Mouse (Mus musculus) neutrophil, adult 59 days (primary cell): ENCODE results near the gene Vmn2r9. TPM values are rescaled to one million over a fixed set of nuclear protein-coding genes. Genes with fewer than 3 reads are reported as not detected.

ENCODE experiments used
- total RNA-seq, 2 experiments: library from RNA; stranded (reverse); gene quantifications; 1 replicate in 1 of 2; 2 replicates in 1 of 2; pipeline ENCODE4 v1.2.4; 2023

The Vmn2r9 gene
- not detected for total RNA-seq

DNA sequence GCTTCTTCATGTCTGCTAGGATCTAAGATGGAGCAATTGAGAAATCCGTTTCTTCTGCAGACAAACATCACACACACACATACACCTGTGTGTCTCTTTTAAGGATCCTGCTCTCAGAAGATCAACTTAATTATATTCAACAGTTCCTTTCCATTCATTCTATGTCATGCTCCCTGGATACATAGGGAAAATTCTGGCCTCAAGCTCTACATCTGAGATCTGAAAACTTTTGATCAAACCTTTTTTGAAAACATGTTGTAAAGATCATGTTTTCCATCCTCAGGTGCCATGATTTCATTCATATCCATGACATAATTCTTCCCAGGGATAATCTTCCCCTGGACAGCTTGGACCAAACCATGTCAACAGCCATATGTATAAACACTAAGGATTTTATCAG, at the start of gene Vmn2r9:
Vmn2r9 (minus strand) TSS at position 101 of the 400 bp plus-strand sequence.

DNA sequence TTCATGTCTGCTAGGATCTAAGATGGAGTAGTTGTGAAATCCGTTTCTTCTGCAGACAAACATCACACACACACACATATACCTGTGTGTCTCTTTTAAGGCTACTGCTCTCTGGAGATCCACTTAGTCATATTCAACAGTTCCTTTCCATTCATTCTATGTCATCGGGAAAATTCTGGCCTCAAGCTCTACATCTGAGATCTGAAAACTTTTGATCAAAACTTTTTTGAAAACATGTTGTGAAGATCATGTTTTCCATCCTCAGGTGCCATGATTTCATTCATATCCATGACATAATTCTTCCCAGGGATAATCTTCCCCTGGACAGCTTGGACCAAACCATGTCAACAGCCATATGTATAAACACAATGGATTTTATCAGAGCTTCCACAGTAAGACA, 43.7 kb downstream of the Vmn2r9 start, which contains the start of gene Vmn2r8:
Vmn2r8 (minus strand) TSS at position 101 of the 400 bp plus-strand sequence.

DNA sequence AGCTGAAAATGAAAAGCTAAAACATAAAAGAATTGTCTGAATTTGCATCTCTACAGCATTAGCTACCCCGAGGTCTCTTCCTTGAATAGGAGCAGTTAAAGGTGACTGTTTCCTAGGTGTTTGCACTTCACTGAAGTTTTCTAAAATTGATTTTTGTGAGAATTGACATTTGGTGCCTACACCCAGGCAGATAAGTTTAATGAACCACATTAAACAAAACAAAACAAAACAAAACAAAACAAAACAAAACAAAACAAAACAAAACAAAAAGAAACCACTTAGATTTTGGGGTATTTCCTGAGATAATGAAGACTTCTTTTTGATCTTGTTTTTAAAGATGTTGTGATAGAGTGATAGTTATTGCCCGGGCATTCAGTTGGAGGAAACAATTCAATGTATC, 57.1 kb downstream of the Vmn2r9 start, which contains the start of gene Tmed11:
Tmed11 (minus strand) TSS at position 101 of the 400 bp plus-strand sequence.

Other genes with a start within 250 kb of the Vmn2r9 start
- 100 to 1,000 TPM; 105 to 125 TPM for gene Gak, start 222.8 kb downstream of the Vmn2r9 start, total RNA-seq
- gene Tmem175, start 222.8 kb downstream of the Vmn2r9 start, total RNA-seq = 10 to 100 TPM; 11.5 to 14.7 TPM
- 10 to 100 TPM; 17.3 TPM for gene Idua, start 192.3 kb downstream of the Vmn2r9 start, total RNA-seq
- gene Dgkq, start 182.9 kb downstream of the Vmn2r9 start, total RNA-seq = 10 to 100 TPM; 11.2 to 12.6 TPM
- gene Slc26a1, start 177.0 kb downstream of the Vmn2r9 start, total RNA-seq = 1 to 10 TPM in 1 of 2 experiments, under 1 TPM in 1; 0.20 to 1.0 TPM
- 1 to 10 TPM in 1 of 2 experiments, under 1 TPM in 1; 0.79 to 2.7 TPM for gene Fgfrl1, start 160.2 kb downstream of the Vmn2r9 start, total RNA-seq
- 1 to 10 TPM in 1 of 2 experiments, not detected in 1; 1.6 TPM for gene Rnf212, start 77.6 kb downstream of the Vmn2r9 start, total RNA-seq
- not detected for gene Tmed11, start 57.2 kb downstream of the Vmn2r9 start, total RNA-seq
- not detected for gene Vmn2r8, start 43.8 kb downstream of the Vmn2r9 start, total RNA-seq
- not detected for gene Vmn2r10, start 153.9 kb upstream of the Vmn2r9 start, total RNA-seq
- gene Vmn2r11, start 207.0 kb upstream of the Vmn2r9 start, total RNA-seq = not detected
- not detected for gene Vmn2r12, start 245.3 kb upstream of the Vmn2r9 start, total RNA-seq